Comparison of ENCODE assay signal across 16 mouse cellular contexts in the genomic region with DNA sequence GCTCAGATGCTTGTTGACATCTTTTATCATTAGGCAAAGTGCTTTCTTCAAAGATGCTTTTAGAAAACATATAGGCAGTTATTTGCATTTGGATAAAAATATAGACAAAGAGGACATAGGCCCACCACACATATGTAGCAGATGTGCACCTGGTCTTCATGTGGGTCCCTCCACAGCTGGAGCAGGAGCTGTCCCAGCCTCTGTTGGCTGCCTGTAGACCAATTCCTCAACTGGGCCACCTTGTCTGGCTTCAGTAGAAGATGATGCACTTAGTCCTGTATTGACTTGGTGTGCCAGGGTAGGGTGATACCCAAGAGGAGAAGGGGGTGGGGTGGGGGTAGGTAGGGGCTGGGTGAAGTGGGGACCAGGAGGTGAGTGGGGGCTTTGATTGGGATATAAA.
"Had no signal": no experiment of that assay in that cellular context is flagged by ENCODE, and none has a peak within 500 bp of the region (broad histone marks: within the 10 kb centered on the region; RNA-seq: fewer than 3 reads in every experiment).

No protein-coding gene starts in this region.

- H3K4me2 ChIP-seq: liver, embryonic 13.5 days; liver, embryonic 15.5 days; midbrain, embryonic 11.5 days; midbrain, embryonic 13.5 days; midbrain, embryonic 15.5 days; neural tube, embryonic 12.5 days; stomach, embryonic 15.5 days had no signal

- H3K4me1 ChIP-seq: midbrain, embryonic 13.5 days; midbrain, embryonic 15.5 days; neural tube, embryonic 12.5 days; stomach, embryonic 15.5 days had no signal

- H3K4me3 ChIP-seq: liver, embryonic 13.5 days; liver, embryonic 15.5 days; megakaryocyte, embryonic 14.5 days; midbrain, embryonic 13.5 days; midbrain, embryonic 15.5 days; neural tube, embryonic 12.5 days; stomach, embryonic 15.5 days had no signal

- DNase-seq: liver, embryonic 13.5 days; liver, postnatal 0 days; lung, adult 2 months; right cerebral cortex, postnatal 14 days; thymus, adult 2 months; thymus, postnatal 25 days; thymus, postnatal 4 days had no signal

- H3K27ac ChIP-seq: liver, embryonic 13.5 days; liver, embryonic 15.5 days; macrophage; midbrain, embryonic 13.5 days; midbrain, embryonic 15.5 days; neural tube, embryonic 12.5 days; stomach, embryonic 15.5 days; stomach, postnatal 0 days had no signal

- H3K36me3 ChIP-seq: liver, embryonic 13.5 days; liver, embryonic 15.5 days; midbrain, embryonic 15.5 days; stomach, embryonic 15.5 days had no signal

- H3K9ac ChIP-seq: liver, embryonic 13.5 days; liver, embryonic 15.5 days; liver, postnatal 0 days; midbrain, embryonic 13.5 days; midbrain, embryonic 15.5 days; neural tube, embryonic 12.5 days; stomach, embryonic 15.5 days had no signal

- H3K9me3 ChIP-seq: liver, embryonic 13.5 days; liver, embryonic 15.5 days; megakaryocyte, embryonic 14.5 days; midbrain, embryonic 13.5 days; midbrain, embryonic 15.5 days; neural tube, embryonic 12.5 days; stomach, embryonic 15.5 days had no signal

- H3K27me3 ChIP-seq: liver, embryonic 13.5 days; liver, embryonic 15.5 days; midbrain, embryonic 13.5 days; midbrain, embryonic 15.5 days; neural tube, embryonic 12.5 days; stomach, embryonic 15.5 days had no signal

- ATAC-seq: liver, postnatal 0 days; midbrain, embryonic 13.5 days; midbrain, embryonic 15.5 days had no signal
